ENCODE assay signal across 19 mouse cellular contexts in genomic region chr19:9966096-9966867, GRCm38 (mm10). TPM values are rescaled to one million over a fixed set of nuclear protein-coding genes. Genes with fewer than 3 reads are reported as not detected.
DNase-seq lines count a peak whose midpoint lies in the region; ATAC-seq lines count a peak whose summit lies in the region.
"Had no signal": no experiment of that assay in that cellular context is flagged by ENCODE, and none has a peak within 500 bp of the region (broad histone marks: within the 10 kb centered on the region; RNA-seq: fewer than 3 reads in every experiment).

No protein-coding gene starts in this region.

- 0 out of 2 replicates have a peak overlapping the region, but pooled peaks have one; percentile 24 for H3K9ac ChIP-seq in heart, embryonic 13.5 days
- no peak overlapping the region for H3K9ac ChIP-seq in heart, embryonic 12.5 days
- no peak overlapping the region for H3K9ac ChIP-seq in embryonic facial prominence, embryonic 14.5 days (ENCODE audit: low read depth, low read length)
- H3K9ac ChIP-seq in forebrain, embryonic 16.5 days (replicated peaks; ENCODE audit: low read depth, low read length), result no peak overlapping the region
- H3K9ac ChIP-seq: embryonic facial prominence, embryonic 12.5 days; kidney, embryonic 15.5 days; liver, embryonic 13.5 days; midbrain, embryonic 13.5 days had no signal

- no peak for ATAC-seq in heart, embryonic 13.5 days (ENCODE audit: extremely low read depth, insufficient number of reproducible peaks, low FRiP score, low TSS enrichment)
- ATAC-seq in heart, embryonic 12.5 days (ENCODE audit: insufficient number of reproducible peaks, low FRiP score), result no peak
- peak; percentile 50 for ATAC-seq in embryonic facial prominence, embryonic 14.5 days (ENCODE audit: low read depth)
- peak; percentile 76 for ATAC-seq in megakaryocyte progenitor cell, adult 5-6 weeks (replicated peaks; ENCODE audit: poor library complexity)
- no peak for ATAC-seq in forebrain, embryonic 16.5 days
- ATAC-seq: forebrain, embryonic 14.5 days; midbrain, embryonic 13.5 days had no signal

- no peaks in the 10 kb centered on the region for H3K27me3 ChIP-seq in heart, embryonic 13.5 days (replicated peaks)
- no peaks in the 10 kb centered on the region for H3K27me3 ChIP-seq in heart, embryonic 12.5 days (replicated peaks)
- no peaks in the 10 kb centered on the region for H3K27me3 ChIP-seq in embryonic facial prominence, embryonic 14.5 days (replicated peaks; ENCODE audit: control insufficient read depth, insufficient read depth, low read length)
- no peaks in the 10 kb centered on the region for H3K27me3 ChIP-seq in forebrain, embryonic 16.5 days (replicated peaks; ENCODE audit: control insufficient read depth, insufficient read depth, low read length)
- H3K27me3 ChIP-seq: embryonic facial prominence, embryonic 12.5 days; kidney, embryonic 15.5 days; liver, embryonic 13.5 days; midbrain, embryonic 13.5 days had no signal

- WGBS in heart, embryonic 13.5 days, result 46% methylated on average over 2 of the region's 2 CpGs
- 71% methylated on average over 2 of the region's 2 CpGs for WGBS in heart, embryonic 12.5 days
- 44% methylated on average over 2 of the region's 2 CpGs for WGBS in embryonic facial prominence, embryonic 14.5 days
- WGBS in forebrain, embryonic 16.5 days, result 58% methylated on average over 2 of the region's 2 CpGs

- no peaks in the 10 kb centered on the region for H3K9me3 ChIP-seq in heart, embryonic 13.5 days
- H3K9me3 ChIP-seq in heart, embryonic 12.5 days (replicated peaks), result no peaks in the 10 kb centered on the region
- no peaks in the 10 kb centered on the region for H3K9me3 ChIP-seq in embryonic facial prominence, embryonic 14.5 days (ENCODE audit: control insufficient read depth, low read length)
- H3K9me3 ChIP-seq in forebrain, embryonic 16.5 days (ENCODE audit: control insufficient read depth, low read length), result no peaks in the 10 kb centered on the region
- H3K9me3 ChIP-seq: embryonic facial prominence, embryonic 12.5 days; hindbrain, embryonic 10.5 days; kidney, embryonic 15.5 days; liver, embryonic 13.5 days; midbrain, embryonic 13.5 days had no signal

- no peaks in the 10 kb centered on the region for H3K36me3 ChIP-seq in heart, embryonic 13.5 days
- H3K36me3 ChIP-seq in heart, embryonic 12.5 days, result no peaks in the 10 kb centered on the region
- H3K36me3 ChIP-seq in embryonic facial prominence, embryonic 14.5 days (ENCODE audit: control insufficient read depth, insufficient read depth, low read length), result no peaks in the 10 kb centered on the region
- no peaks in the 10 kb centered on the region for H3K36me3 ChIP-seq in forebrain, embryonic 16.5 days (ENCODE audit: control insufficient read depth, insufficient read depth)
- H3K36me3 ChIP-seq: embryonic facial prominence, embryonic 12.5 days; hindbrain, embryonic 10.5 days; kidney, embryonic 15.5 days; liver, embryonic 13.5 days; midbrain, embryonic 13.5 days had no signal

- H3K4me3 ChIP-seq in heart, embryonic 13.5 days, result no peak overlapping the region
- H3K4me3 ChIP-seq in heart, embryonic 12.5 days, result no peak overlapping the region
- no peak overlapping the region for H3K4me3 ChIP-seq in embryonic facial prominence, embryonic 14.5 days (ENCODE audit: low read depth, low read length)
- no peak overlapping the region for H3K4me3 ChIP-seq in forebrain, embryonic 16.5 days (replicated peaks; ENCODE audit: low read length)
- H3K4me3 ChIP-seq: embryonic facial prominence, embryonic 12.5 days; hindbrain, embryonic 10.5 days; kidney, embryonic 15.5 days; liver, embryonic 13.5 days; midbrain, embryonic 13.5 days had no signal

- DNase-seq in Muller cell, postnatal 12 days (ENCODE audit: inconsistent ontology term), result peak; percentile 55
- no peak for DNase-seq in embryonic facial prominence, embryonic 14.5 days (ENCODE audit: low spot score)
- DNase-seq in embryo, embryonic 11 days, result no peak
- DNase-seq in embryo, embryonic 9.5 days (ENCODE audit: extremely low spot score), result no peak
- DNase-seq: adrenal gland, postnatal 10 days; cerebellum, adult 9-10 months; left cerebral cortex, postnatal 4 days; liver, embryonic 13.5 days; lung, postnatal 10 days; right cerebral cortex, postnatal 14 days had no signal

- peaks cover 21% of the 10 kb centered on the region for H3K4me1 ChIP-seq in heart, embryonic 13.5 days
- H3K4me1 ChIP-seq in heart, embryonic 12.5 days (replicated peaks), result peaks cover 6% of the 10 kb centered on the region; the same call in 1 of the 2 replicates
- no peaks in the 10 kb centered on the region for H3K4me1 ChIP-seq in embryonic facial prominence, embryonic 14.5 days (ENCODE audit: control insufficient read depth, insufficient read depth, low read length)
- H3K4me1 ChIP-seq in forebrain, embryonic 16.5 days (replicated peaks; ENCODE audit: control insufficient read depth, insufficient read depth, low read length), result no peaks in the 10 kb centered on the region
- H3K4me1 ChIP-seq: embryonic facial prominence, embryonic 12.5 days; kidney, embryonic 15.5 days; midbrain, embryonic 13.5 days had no signal

- no peak overlapping the region for H3K4me2 ChIP-seq in heart, embryonic 13.5 days
- H3K4me2 ChIP-seq in heart, embryonic 12.5 days, result no peak overlapping the region
- H3K4me2 ChIP-seq in embryonic facial prominence, embryonic 14.5 days (ENCODE audit: low read depth, low read length), result no peak overlapping the region
- H3K4me2 ChIP-seq in forebrain, embryonic 16.5 days (ENCODE audit: low read length), result no peak overlapping the region
- H3K4me2 ChIP-seq: embryonic facial prominence, embryonic 12.5 days; kidney, embryonic 15.5 days; liver, embryonic 13.5 days; midbrain, embryonic 13.5 days had no signal

- no peak overlapping the region for H3K27ac ChIP-seq in heart, embryonic 13.5 days (replicated peaks)
- H3K27ac ChIP-seq in heart, embryonic 12.5 days (ENCODE audit: poor library complexity, severe bottlenecking), result no peak overlapping the region
- no peak overlapping the region for H3K27ac ChIP-seq in embryonic facial prominence, embryonic 14.5 days (replicated peaks; ENCODE audit: low read depth, low read length)
- no peak overlapping the region for H3K27ac ChIP-seq in forebrain, embryonic 16.5 days (ENCODE audit: low read length)
- H3K27ac ChIP-seq: embryonic facial prominence, embryonic 12.5 days; hindbrain, embryonic 10.5 days; kidney, embryonic 15.5 days; liver, embryonic 13.5 days; midbrain, embryonic 13.5 days had no signal

RNA-seq across cellular contexts. Expression of gene Fth1, which starts 14.1 kb away (rescaled TPM):
- 2,189 and 2,554 TPM in 2 replicates for polyA plus RNA-seq in heart, embryonic 13.5 days (2015; fragmentation: Nextera tagmentation; extraction: Ambion mirVana)
- 2,254 and 2,412 TPM in 2 replicates for polyA plus RNA-seq in heart, embryonic 12.5 days (2016; fragmentation: Nextera tagmentation; extraction: Ambion mirVana)
- 1,690 and 1,712 TPM in 2 replicates for polyA plus RNA-seq in embryonic facial prominence, embryonic 14.5 days (2014; fragmentation: Nextera tagmentation; extraction: Ambion mirVana)
- 1,115 and 1,144 TPM in 2 replicates for total RNA-seq in megakaryocyte progenitor cell, adult 5-6 weeks (2015)
- 325 and 354 TPM in 2 replicates for total RNA-seq in megakaryocyte progenitor cell, adult 5-6 weeks (2017)
- 1,497 and 1,681 TPM in 2 replicates for polyA plus RNA-seq in forebrain, embryonic 16.5 days (2015; fragmentation: Nextera tagmentation; extraction: Ambion mirVana)

RNA-seq across cellular contexts. Expression of gene Best1, which starts 35.2 kb away (rescaled TPM):
- polyA plus RNA-seq in heart, embryonic 13.5 days (2015; fragmentation: Nextera tagmentation; extraction: Ambion mirVana), result 0.23 and 0.27 TPM in 2 replicates
- polyA plus RNA-seq in heart, embryonic 12.5 days (2016; fragmentation: Nextera tagmentation; extraction: Ambion mirVana), result 0.32 and 0.34 TPM in 2 replicates
- 1.5 and 2.2 TPM in 2 replicates for polyA plus RNA-seq in embryonic facial prominence, embryonic 14.5 days (2014; fragmentation: Nextera tagmentation; extraction: Ambion mirVana)
- total RNA-seq in megakaryocyte progenitor cell, adult 5-6 weeks (2015), result 0.15 and 1.1 TPM in 2 replicates
- total RNA-seq in megakaryocyte progenitor cell, adult 5-6 weeks (2017), result not detected in 2 replicates
- 1.2 and 1.5 TPM in 2 replicates for polyA plus RNA-seq in forebrain, embryonic 16.5 days (2015; fragmentation: Nextera tagmentation; extraction: Ambion mirVana)

RNA-seq across cellular contexts. Expression of gene Rab3il1, which starts 35.2 kb away (rescaled TPM):
- 32.5 and 36.7 TPM in 2 replicates for polyA plus RNA-seq in heart, embryonic 13.5 days (2015; fragmentation: Nextera tagmentation; extraction: Ambion mirVana)
- polyA plus RNA-seq in heart, embryonic 12.5 days (2016; fragmentation: Nextera tagmentation; extraction: Ambion mirVana), result 38.0 and 39.7 TPM in 2 replicates
- polyA plus RNA-seq in embryonic facial prominence, embryonic 14.5 days (2014; fragmentation: Nextera tagmentation; extraction: Ambion mirVana), result 48.1 and 54.4 TPM in 2 replicates
- total RNA-seq in megakaryocyte progenitor cell, adult 5-6 weeks (2015), result 3.0 and 4.6 TPM in 2 replicates
- 3.4 and 3.9 TPM in 2 replicates for total RNA-seq in megakaryocyte progenitor cell, adult 5-6 weeks (2017)
- polyA plus RNA-seq in forebrain, embryonic 16.5 days (2015; fragmentation: Nextera tagmentation; extraction: Ambion mirVana), result 18.0 and 18.4 TPM in 2 replicates

Comparison
In these comparisons a context has a peak if more than half of its experiments do, and no peak if none do; other contexts are left out.
1. ATAC-seq: peak in embryonic facial prominence, embryonic 14.5 days (single experiment) and megakaryocyte progenitor cell, adult 5-6 weeks (single experiment); none in heart, embryonic 13.5 days (single experiment), heart, embryonic 12.5 days (single experiment) and forebrain, embryonic 16.5 days (single experiment).